Mouse (Mus musculus) olfactory bulb, adult 2 months (tissue): Measurements from ENCODE around the gene Chmp6.

ENCODE experiments used
- CTCF ChIP-seq: fragments of 200-500 bp; IDR thresholded peaks from 2 replicates; pipeline ENCODE4 v1.5.1; 2012; ENCODE audit warnings: low read depth, mild to moderate bottlenecking, low read length, moderate library complexity; ENCODE audit not compliant: insufficient read depth
- POLR2A ChIP-seq: fragments of 200-500 bp; IDR thresholded peaks from 2 replicates; pipeline ENCODE4 v1.6.1; 2012; ENCODE audit warnings: mild to moderate bottlenecking, low read depth, low read length, moderate library complexity; ENCODE audit not compliant: insufficient read depth

DNA sequence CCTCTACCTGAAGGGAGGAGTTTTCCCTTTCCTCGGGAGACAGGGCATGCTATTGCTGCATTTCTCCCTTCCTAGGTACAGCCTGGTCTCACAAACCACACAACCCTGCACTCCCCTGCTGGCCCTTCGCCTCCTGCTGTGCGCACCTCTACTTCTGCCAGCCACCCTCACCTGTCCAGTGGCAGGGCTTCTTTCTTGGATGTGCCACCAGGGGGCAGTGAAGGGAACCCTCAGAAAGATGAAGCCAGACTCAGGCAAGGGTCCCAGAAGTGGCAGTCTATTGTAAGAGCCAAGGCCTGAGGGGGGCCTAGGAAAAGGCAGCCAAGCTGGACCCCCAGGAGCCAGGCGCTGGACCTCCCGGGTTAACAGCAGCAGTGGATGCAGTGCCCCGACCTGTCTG, 22.2 kb downstream of the Chmp6 start:
- TF ChIP-seq CTCF (peak; percentile 74), POLR2A (no peak)
